Mouse (Mus musculus): ENCODE measurements at regions not wholly inside any gene's neighbourhood (a gene's known extent, or its start where the extent isn't known, plus 50 kb on each side); places are given as distances from the start of the nearest gene placed in this dataset.

DNA sequence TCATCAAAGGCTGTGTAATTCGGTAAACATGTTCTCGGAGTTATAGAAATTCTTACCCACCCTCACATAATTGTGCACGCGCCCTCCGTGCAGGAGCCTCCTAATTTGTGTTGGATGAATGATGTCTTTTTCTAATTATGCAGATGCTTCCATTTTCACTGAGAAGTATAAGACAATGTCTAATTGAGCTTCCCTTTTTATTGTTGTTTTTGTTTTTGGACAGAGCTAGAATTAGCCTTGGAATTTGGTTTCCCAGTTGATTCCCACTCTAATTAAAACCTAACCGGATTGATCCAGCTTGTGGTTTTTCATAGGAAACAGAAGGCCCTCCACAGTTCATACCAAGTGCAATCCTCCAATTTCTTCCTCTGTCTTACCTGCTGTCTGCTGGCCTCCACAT is 616.2 kb upstream of the Nrp1 start:
- H3K9me3 ChIP-seq (replicated peaks; ENCODE audit: control insufficient read depth, low read length): no peaks in the 10 kb centered on the region
- H3K4me2 ChIP-seq (ENCODE audit: low read depth, low read length): no peak overlapping the region
- no peak overlapping the region for H3K9ac ChIP-seq (ENCODE audit: low read length)
- WGBS: 81% methylated on average over 6 of the region's 6 CpGs
- no peak overlapping the region for H3K4me3 ChIP-seq (replicated peaks; ENCODE audit: low read length)
- no peaks in the 10 kb centered on the region for H3K4me1 ChIP-seq (ENCODE audit: control insufficient read depth, insufficient read depth, low read length)
- ATAC-seq (ENCODE audit: insufficient read depth, low FRiP score): no peak
- no peak overlapping the region for H3K27ac ChIP-seq (ENCODE audit: low read length)
- no peaks in the 10 kb centered on the region for H3K27me3 ChIP-seq (ENCODE audit: control insufficient read depth, insufficient read depth, low read length)
- H3K36me3 ChIP-seq (ENCODE audit: control insufficient read depth, insufficient read depth, low read length): no peaks in the 10 kb centered on the region

DNA sequence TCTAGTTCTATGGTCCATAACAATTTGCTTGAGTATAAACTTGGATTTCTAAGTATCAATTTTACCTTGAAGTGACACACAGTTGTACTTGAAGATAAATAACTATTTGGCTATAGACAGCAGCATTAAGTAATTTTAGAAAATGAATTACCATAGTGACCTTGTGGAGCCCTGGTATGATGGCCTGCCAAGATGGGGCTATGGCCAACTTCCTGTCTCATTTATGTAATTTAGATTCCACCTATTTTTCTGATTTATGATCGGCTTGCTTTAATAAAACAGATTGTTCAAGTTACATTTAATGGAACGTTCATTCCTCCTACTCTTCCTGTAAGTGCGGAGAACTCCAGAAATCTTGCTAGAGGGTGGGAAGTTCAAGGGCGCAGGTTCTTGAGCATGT is 613.2 kb upstream of the Nrp1 start:
- 62% methylated on average over 4 of the region's 4 CpGs for WGBS
- H3K36me3 ChIP-seq (ENCODE audit: control insufficient read depth, insufficient read depth, low read length): no peaks in the 10 kb centered on the region
- no peak overlapping the region for H3K27ac ChIP-seq (ENCODE audit: low read length)
- H3K27me3 ChIP-seq (ENCODE audit: control insufficient read depth, insufficient read depth, low read length): no peaks in the 10 kb centered on the region
- no peak overlapping the region for H3K9ac ChIP-seq (ENCODE audit: low read length)
- no peak overlapping the region for H3K4me3 ChIP-seq (replicated peaks; ENCODE audit: low read length)
- H3K4me1 ChIP-seq (ENCODE audit: control insufficient read depth, insufficient read depth, low read length): no peaks in the 10 kb centered on the region
- no peaks in the 10 kb centered on the region for H3K9me3 ChIP-seq (replicated peaks; ENCODE audit: control insufficient read depth, low read length)
- ATAC-seq (ENCODE audit: insufficient read depth, low FRiP score): no peak
- no peak overlapping the region for H3K4me2 ChIP-seq (ENCODE audit: low read depth, low read length)

DNA sequence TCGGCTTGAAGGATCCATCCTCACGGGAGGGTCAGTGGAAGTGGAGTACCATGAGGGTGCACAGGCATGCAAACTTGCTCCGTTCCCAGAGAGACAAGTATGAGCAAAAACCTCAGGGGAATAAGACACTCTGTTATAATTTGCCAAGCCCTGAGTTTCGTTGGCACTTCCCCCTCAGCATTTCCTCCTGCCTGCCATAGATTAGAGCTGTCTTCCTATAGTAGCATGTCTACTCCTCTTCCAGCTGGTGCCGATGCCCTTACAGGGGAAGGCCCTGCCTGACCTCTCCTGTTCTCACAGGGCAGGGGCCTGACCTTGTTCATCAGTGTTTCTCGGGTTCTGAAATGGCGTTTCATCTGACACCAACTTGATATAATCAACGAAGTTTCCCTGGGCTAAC is 611.9 kb upstream of the Nrp1 start:
- no peak for ATAC-seq (ENCODE audit: insufficient read depth, low FRiP score)
- Histone ChIP-seq H3K9ac (ENCODE audit: low read length) (no peak overlapping the region), H3K36me3 (ENCODE audit: control insufficient read depth, insufficient read depth, low read length) (no peaks in the 10 kb centered on the region), H3K4me1 (ENCODE audit: control insufficient read depth, insufficient read depth, low read length) (no peaks in the 10 kb centered on the region), H3K27ac (ENCODE audit: low read length) (no peak overlapping the region), H3K4me2 (ENCODE audit: low read depth, low read length) (no peak overlapping the region), H3K4me3 (replicated peaks; ENCODE audit: low read length) (no peak overlapping the region), H3K9me3 (replicated peaks; ENCODE audit: control insufficient read depth, low read length) (no peaks in the 10 kb centered on the region), H3K27me3 (ENCODE audit: control insufficient read depth, insufficient read depth, low read length) (no peaks in the 10 kb centered on the region)
- 70% methylated on average over 8 of the region's 8 CpGs for WGBS

DNA sequence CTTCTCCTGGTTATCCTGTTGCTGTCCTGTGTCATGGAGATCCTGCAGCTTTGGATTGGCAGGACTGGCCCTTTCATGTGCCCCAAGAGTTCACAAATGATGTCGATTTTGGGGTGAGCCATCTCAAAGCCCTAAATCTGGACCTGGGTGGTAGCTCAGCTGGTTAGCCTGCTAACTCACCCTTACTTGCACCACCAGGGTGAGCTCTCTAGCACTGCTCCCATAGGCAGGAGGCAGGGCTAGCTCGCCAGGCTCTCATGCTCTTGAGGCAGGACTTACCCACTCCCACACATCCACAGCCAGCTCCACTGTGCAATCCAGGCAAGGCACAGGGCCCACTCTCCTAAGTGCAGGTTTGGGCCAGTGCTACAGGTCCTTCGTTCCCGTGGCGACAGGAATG is 605.5 kb upstream of the Nrp1 start:
- Histone ChIP-seq H3K9me3 (replicated peaks; ENCODE audit: control insufficient read depth, low read length) (no peaks in the 10 kb centered on the region), H3K9ac (ENCODE audit: low read length) (no peak overlapping the region), H3K4me3 (replicated peaks; ENCODE audit: low read length) (no peak overlapping the region), H3K27ac (ENCODE audit: low read length) (no peak overlapping the region), H3K4me1 (ENCODE audit: control insufficient read depth, insufficient read depth, low read length) (no peaks in the 10 kb centered on the region), H3K27me3 (ENCODE audit: control insufficient read depth, insufficient read depth, low read length) (no peaks in the 10 kb centered on the region), H3K4me2 (ENCODE audit: low read depth, low read length) (no peak overlapping the region), H3K36me3 (ENCODE audit: control insufficient read depth, insufficient read depth, low read length) (no peaks in the 10 kb centered on the region)
- ATAC-seq (ENCODE audit: insufficient read depth, low FRiP score): no peak
- 78% methylated on average over 5 of the region's 5 CpGs for WGBS

DNA sequence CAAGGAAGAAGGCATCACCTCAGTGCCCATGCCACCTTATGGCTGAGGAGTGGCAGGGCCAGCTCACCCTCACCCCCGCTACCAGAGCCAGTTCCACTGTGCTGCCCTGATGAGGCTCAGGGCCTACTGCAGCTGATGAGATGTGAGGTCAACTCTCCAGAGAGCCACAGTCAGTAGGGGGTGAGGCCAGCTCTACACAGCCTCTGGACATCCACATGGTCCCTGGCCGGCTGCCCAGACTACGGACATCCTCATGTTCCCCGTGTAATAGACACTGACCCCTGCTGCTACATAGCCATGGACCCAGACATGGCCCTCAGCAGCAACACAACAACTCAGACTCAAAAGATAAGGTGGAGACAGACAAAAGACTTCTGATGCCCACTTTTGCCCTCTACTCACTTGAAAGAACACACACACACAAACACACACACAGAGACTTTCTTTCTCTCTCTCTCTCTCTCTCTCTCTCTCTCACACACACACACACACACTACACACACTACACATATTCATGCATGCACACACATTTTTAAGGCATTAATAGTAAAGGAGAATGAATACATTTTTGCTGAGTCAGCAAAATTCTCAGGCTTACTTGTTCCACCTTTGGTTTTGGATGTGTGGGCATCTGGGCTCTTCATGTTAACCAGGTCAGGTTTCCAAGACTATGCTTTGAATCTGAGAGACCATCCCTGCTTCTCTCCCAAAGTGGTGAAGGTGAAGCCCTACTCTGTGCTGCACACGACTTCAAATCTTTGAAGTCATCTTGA is 604.4 kb upstream of the Nrp1 start:
- Histone ChIP-seq H3K9me3 (replicated peaks; ENCODE audit: control insufficient read depth, low read length) (no peaks in the 10 kb centered on the region), H3K36me3 (ENCODE audit: control insufficient read depth, insufficient read depth, low read length) (no peaks in the 10 kb centered on the region), H3K27me3 (ENCODE audit: control insufficient read depth, insufficient read depth, low read length) (no peaks in the 10 kb centered on the region), H3K4me1 (ENCODE audit: control insufficient read depth, insufficient read depth, low read length) (no peaks in the 10 kb centered on the region), H3K27ac (ENCODE audit: low read length) (no peak overlapping the region), H3K4me3 (replicated peaks; ENCODE audit: low read length) (no peak overlapping the region), H3K9ac (ENCODE audit: low read length) (no peak overlapping the region), H3K4me2 (ENCODE audit: low read depth, low read length) (no peak overlapping the region)
- no peak for ATAC-seq (ENCODE audit: insufficient read depth, low FRiP score)
- WGBS: 81% methylated on average over 5 of the region's 5 CpGs

DNA sequence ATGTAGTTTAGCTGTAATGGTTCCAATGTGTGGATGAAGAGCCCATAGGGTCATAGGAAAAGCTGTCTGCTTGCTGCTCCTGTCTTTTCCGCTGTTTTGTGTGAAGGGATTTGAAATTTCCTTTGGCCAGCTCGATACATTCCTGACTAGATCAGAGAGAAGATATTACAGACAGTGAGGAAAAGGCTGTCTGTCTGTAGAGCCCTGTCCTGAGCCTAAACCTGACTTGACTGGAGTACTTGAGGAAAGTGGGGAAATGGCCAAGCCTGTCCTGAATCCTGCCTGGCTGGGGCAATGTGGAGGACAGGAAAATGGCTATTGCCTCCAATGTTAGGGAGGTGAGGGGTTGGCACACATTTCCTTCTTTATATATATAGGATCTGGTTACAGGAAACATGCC is 601.0 kb upstream of the Nrp1 start:
- 69% methylated on average over 2 of the region's 2 CpGs for WGBS
- ATAC-seq (ENCODE audit: insufficient read depth, low FRiP score): no peak
- Histone ChIP-seq H3K27me3 (ENCODE audit: control insufficient read depth, insufficient read depth, low read length) (no peaks in the 10 kb centered on the region), H3K4me3 (replicated peaks; ENCODE audit: low read length) (no peak overlapping the region), H3K36me3 (ENCODE audit: control insufficient read depth, insufficient read depth, low read length) (no peaks in the 10 kb centered on the region), H3K9ac (ENCODE audit: low read length) (no peak overlapping the region), H3K9me3 (replicated peaks; ENCODE audit: control insufficient read depth, low read length) (no peaks in the 10 kb centered on the region), H3K4me2 (ENCODE audit: low read depth, low read length) (no peak overlapping the region), H3K4me1 (ENCODE audit: control insufficient read depth, insufficient read depth, low read length) (no peaks in the 10 kb centered on the region), H3K27ac (ENCODE audit: low read length) (no peak overlapping the region)

DNA sequence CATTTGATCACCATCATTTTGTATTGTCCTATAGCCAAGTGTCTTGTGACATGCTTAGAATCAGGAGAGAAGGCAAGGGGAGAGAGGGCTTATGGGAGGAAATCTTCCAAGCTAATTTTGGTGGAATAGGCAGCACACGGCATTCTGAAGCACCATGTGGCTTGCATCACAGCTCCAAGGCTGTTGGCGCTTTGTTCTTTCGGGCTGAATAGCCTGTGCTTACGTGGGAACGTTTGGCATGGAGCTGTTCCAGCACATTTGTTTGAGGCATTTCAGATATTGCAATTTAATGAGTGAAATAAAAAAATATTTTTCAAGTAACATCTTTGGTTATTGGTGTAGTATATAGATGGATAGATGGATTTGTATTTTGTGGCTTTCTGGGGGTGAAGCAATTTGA is 598.5 kb upstream of the Nrp1 start:
- Histone ChIP-seq H3K36me3 (ENCODE audit: control insufficient read depth, insufficient read depth, low read length) (no peaks in the 10 kb centered on the region), H3K4me2 (ENCODE audit: low read depth, low read length) (no peak overlapping the region), H3K9me3 (replicated peaks; ENCODE audit: control insufficient read depth, low read length) (no peaks in the 10 kb centered on the region), H3K27me3 (ENCODE audit: control insufficient read depth, insufficient read depth, low read length) (no peaks in the 10 kb centered on the region), H3K27ac (ENCODE audit: low read length) (no peak overlapping the region), H3K4me1 (ENCODE audit: control insufficient read depth, insufficient read depth, low read length) (no peaks in the 10 kb centered on the region), H3K4me3 (replicated peaks; ENCODE audit: low read length) (no peak overlapping the region), H3K9ac (ENCODE audit: low read length) (no peak overlapping the region)
- ATAC-seq (ENCODE audit: insufficient read depth, low FRiP score): no peak
- WGBS: 70% methylated on average over 5 of the region's 5 CpGs

DNA sequence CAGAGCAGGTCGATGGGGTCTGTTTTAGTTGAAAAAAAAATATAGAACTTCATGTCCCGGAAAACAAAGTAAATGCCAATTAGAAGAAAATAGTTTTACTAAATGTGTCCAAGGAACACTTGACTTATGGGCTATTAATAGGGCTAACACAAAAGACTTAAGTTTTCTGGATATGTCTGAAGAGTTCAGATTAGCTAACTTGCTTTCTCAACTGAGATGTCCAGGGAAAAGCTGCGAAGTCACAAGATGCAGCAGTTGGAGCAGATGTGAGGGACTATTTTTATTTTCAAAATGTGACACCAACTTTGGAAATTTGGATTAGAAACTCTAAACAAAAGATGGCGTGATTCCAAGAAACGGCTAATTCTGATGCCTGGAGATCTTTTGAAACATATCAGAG is 593.2 kb upstream of the Nrp1 start:
- Histone ChIP-seq H3K27ac (ENCODE audit: low read length) (no peak overlapping the region), H3K9ac (ENCODE audit: low read length) (no peak overlapping the region), H3K9me3 (replicated peaks; ENCODE audit: control insufficient read depth, low read length) (no peaks in the 10 kb centered on the region), H3K4me3 (replicated peaks; ENCODE audit: low read length) (no peak overlapping the region), H3K4me2 (ENCODE audit: low read depth, low read length) (no peak overlapping the region), H3K36me3 (ENCODE audit: control insufficient read depth, insufficient read depth, low read length) (no peaks in the 10 kb centered on the region), H3K4me1 (ENCODE audit: control insufficient read depth, insufficient read depth, low read length) (no peaks in the 10 kb centered on the region), H3K27me3 (ENCODE audit: control insufficient read depth, insufficient read depth, low read length) (no peaks in the 10 kb centered on the region)
- WGBS: 66% methylated on average over 5 of the region's 5 CpGs
- ATAC-seq (ENCODE audit: insufficient read depth, low FRiP score): no peak

DNA sequence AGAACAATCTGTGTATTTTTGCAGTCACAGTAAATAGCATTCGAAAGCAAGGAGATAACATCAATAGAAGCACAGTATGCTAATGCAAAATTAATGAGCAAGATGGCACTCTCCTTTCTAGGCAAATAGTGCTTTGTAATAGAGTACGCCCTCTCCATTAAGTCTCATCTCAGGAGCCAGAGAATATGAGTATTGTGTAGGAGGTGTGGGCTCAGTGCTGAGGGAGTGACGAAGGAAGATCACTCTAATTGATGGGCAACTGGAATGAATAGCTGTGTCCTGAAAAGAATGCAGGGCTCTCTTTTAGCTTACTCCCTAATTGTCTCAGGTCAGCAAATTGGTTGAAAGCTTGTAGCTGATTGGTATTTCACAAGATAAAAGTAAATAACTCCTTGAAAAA is 590.1 kb upstream of the Nrp1 start:
- WGBS: 69% methylated on average over 3 of the region's 3 CpGs
- ATAC-seq (ENCODE audit: insufficient read depth, low FRiP score): no peak
- Histone ChIP-seq H3K27ac (ENCODE audit: low read length) (no peak overlapping the region), H3K36me3 (ENCODE audit: control insufficient read depth, insufficient read depth, low read length) (no peaks in the 10 kb centered on the region), H3K9ac (ENCODE audit: low read length) (no peak overlapping the region), H3K9me3 (replicated peaks; ENCODE audit: control insufficient read depth, low read length) (no peaks in the 10 kb centered on the region), H3K4me3 (replicated peaks; ENCODE audit: low read length) (no peak overlapping the region), H3K4me1 (ENCODE audit: control insufficient read depth, insufficient read depth, low read length) (no peaks in the 10 kb centered on the region), H3K4me2 (ENCODE audit: low read depth, low read length) (no peak overlapping the region), H3K27me3 (ENCODE audit: control insufficient read depth, insufficient read depth, low read length) (no peaks in the 10 kb centered on the region)

Measured in stomach, embryonic 16.5 days (tissue).